Comparison of ENCODE assay signal across 3 mouse cellular contexts in the genomic region with DNA sequence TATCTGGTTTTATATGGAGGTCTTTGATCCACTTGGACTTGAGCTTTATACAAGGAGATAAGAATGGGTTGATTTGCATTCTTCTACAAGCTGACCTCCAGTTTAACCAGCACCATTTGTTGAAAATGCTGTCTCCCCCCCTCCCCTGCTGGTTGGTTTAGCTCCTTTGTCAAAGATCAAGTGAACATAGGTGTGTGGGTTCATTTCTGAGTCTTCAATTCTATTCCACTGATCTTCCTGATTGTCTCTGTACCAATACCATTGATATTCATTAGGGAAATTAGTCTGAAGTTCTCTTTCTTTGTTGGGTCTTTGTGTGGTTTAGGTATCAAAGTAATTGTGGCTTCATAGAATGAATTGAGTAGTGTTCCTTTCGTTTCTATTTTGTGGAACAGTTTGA.
DNase-seq lines count a peak whose midpoint lies in the region.

No protein-coding gene starts in this region.

- DNase-seq in ES-CJ7 (ENCODE audit: low read depth, low spot score): peak; percentile 32
- peak; percentile 5 for DNase-seq in R1 (ENCODE audit: low read depth, low spot score)
- peak; percentile 63 for DNase-seq in ZHBTc4 (ENCODE audit: low read depth, low spot score)

Comparison
In these comparisons a context has a peak if more than half of its experiments do, and no peak if none do; other contexts are left out.
1. DNase-seq: peak in every context shown above with its lines; median percentile 63 in ZHBTc4; 32 in ES-CJ7; 5 in R1.